Mouse (Mus musculus) liver, embryonic 14.5 days (tissue): ENCODE measurements around the gene Zbtb33.

ENCODE experiments used
- CTCF ChIP-seq: IDR thresholded peaks from 2 replicates; pipeline ENCODE4 v1.5.1; 2016; ENCODE audit warnings: antibody characterized with exemption, low read depth, control low read depth
- EP300 ChIP-seq: IDR thresholded peaks from 2 replicates; pipeline ENCODE4 v1.6.1; 2016; ENCODE audit warnings: antibody characterized with exemption, low read depth

GRCm38 (mm10) chrX:38159097-38159496, 30.5 kb upstream of the Zbtb33 start:
- TF ChIP-seq CTCF, result no peak
- no peak for TF ChIP-seq EP300
